Comparison of ENCODE assay signal across 22 mouse cellular contexts in genomic region chr2:59266428-59266827, GRCm38 (mm10).
A peak's percentile ranks its signal among the peaks of the same experiment; 100 is the strongest.
DNase-seq lines count a peak whose midpoint lies in the region; ATAC-seq lines count a peak whose summit lies in the region.
"Had no signal": no experiment of that assay in that cellular context is flagged by ENCODE, and none has a peak within 500 bp of the region (broad histone marks: within the 10 kb centered on the region; RNA-seq: fewer than 3 reads in every experiment).

No protein-coding gene starts in this region.

- no peaks in the 10 kb centered on the region for H3K9me3 ChIP-seq in heart, embryonic 14.5 days (ENCODE audit: control insufficient read depth, low read length)
- H3K9me3 ChIP-seq in heart, embryonic 11.5 days (replicated peaks; ENCODE audit: control insufficient read depth, low read length) = no peaks in the 10 kb centered on the region
- H3K9me3 ChIP-seq in embryonic facial prominence, embryonic 11.5 days (replicated peaks; ENCODE audit: control insufficient read depth, low read length) = no peaks in the 10 kb centered on the region
- no peaks in the 10 kb centered on the region for H3K9me3 ChIP-seq in limb, embryonic 10.5 days (replicated peaks)
- H3K9me3 ChIP-seq in kidney, embryonic 14.5 days (ENCODE audit: control insufficient read depth, low read length) = no peaks in the 10 kb centered on the region
- H3K9me3 ChIP-seq: forebrain, embryonic 13.5 days; hindbrain, embryonic 10.5 days had no signal

- no peaks in the 10 kb centered on the region for H3K36me3 ChIP-seq in heart, embryonic 14.5 days (ENCODE audit: control insufficient read depth, insufficient read depth, low read length)
- H3K36me3 ChIP-seq in heart, embryonic 11.5 days (ENCODE audit: control insufficient read depth, insufficient read depth, low read length) = no peaks in the 10 kb centered on the region
- no peaks in the 10 kb centered on the region for H3K36me3 ChIP-seq in embryonic facial prominence, embryonic 11.5 days (replicated peaks; ENCODE audit: control insufficient read depth, insufficient read depth, low read depth, low read length)
- H3K36me3 ChIP-seq in limb, embryonic 10.5 days = no peaks in the 10 kb centered on the region
- no peaks in the 10 kb centered on the region for H3K36me3 ChIP-seq in kidney, embryonic 14.5 days (ENCODE audit: control insufficient read depth, insufficient read depth, low read length)
- H3K36me3 ChIP-seq: hindbrain, embryonic 10.5 days had no signal

- H3K4me1 ChIP-seq in heart, embryonic 14.5 days (ENCODE audit: control insufficient read depth in 2 of 2, insufficient read depth in 2 of 2, low read length in 2 of 2) = peaks cover 13 to 36% of the 10 kb centered on the region in 2 experiments
- peaks cover 14% of the 10 kb centered on the region; the same call in 1 of the 2 replicates for H3K4me1 ChIP-seq in heart, embryonic 11.5 days (ENCODE audit: control insufficient read depth, insufficient read depth, low read length)
- H3K4me1 ChIP-seq in embryonic facial prominence, embryonic 11.5 days (ENCODE audit: control insufficient read depth, insufficient read depth, low read length) = no peaks in the 10 kb centered on the region; the same call in 1 of the 2 replicates
- H3K4me1 ChIP-seq in limb, embryonic 10.5 days = peaks cover 10% of the 10 kb centered on the region
- H3K4me1 ChIP-seq in kidney, embryonic 14.5 days (ENCODE audit: control insufficient read depth, insufficient read depth, low read length) = no peaks in the 10 kb centered on the region
- H3K4me1 ChIP-seq: forebrain, embryonic 13.5 days; hindbrain, embryonic 10.5 days had no signal

- peak overlapping the region; percentile 4 to 48; a peak in 3 of 4 replicates for H3K27ac ChIP-seq in heart, embryonic 14.5 days (replicated peaks in 1 of 2; ENCODE audit: control insufficient read depth in 1 of 2, insufficient read depth in 1 of 2, low read depth in 2 of 2, low read length in 2 of 2)
- no peak overlapping the region for H3K27ac ChIP-seq in heart, embryonic 11.5 days (ENCODE audit: low read depth, low read length)
- no peak overlapping the region for H3K27ac ChIP-seq in embryonic facial prominence, embryonic 11.5 days (replicated peaks; ENCODE audit: low read depth, low read length)
- no peak overlapping the region for H3K27ac ChIP-seq in limb, embryonic 10.5 days
- no peak overlapping the region for H3K27ac ChIP-seq in kidney, embryonic 14.5 days (ENCODE audit: low read depth, low read length)
- H3K27ac ChIP-seq: forebrain, embryonic 13.5 days; gastrocnemius, adult 2 months; hindbrain, embryonic 10.5 days; hindbrain, embryonic 14.5 days had no signal

- H3K4me2 ChIP-seq in heart, embryonic 14.5 days (ENCODE audit: low read length) = peak overlapping the region; percentile 46
- H3K4me2 ChIP-seq in heart, embryonic 11.5 days = no peak overlapping the region
- H3K4me2 ChIP-seq in embryonic facial prominence, embryonic 11.5 days (ENCODE audit: low read depth, low read length) = no peak overlapping the region
- H3K4me2 ChIP-seq in kidney, embryonic 14.5 days (replicated peaks; ENCODE audit: low read depth, low read length) = no peak overlapping the region
- H3K4me2 ChIP-seq: forebrain, embryonic 13.5 days; hindbrain, embryonic 14.5 days had no signal

- WGBS in heart, embryonic 14.5 days = 42% methylated on average over 14 of the region's 14 CpGs
- WGBS in heart, embryonic 11.5 days (ENCODE audit: insufficient replicate concordance) = 61% methylated on average over 14 of the region's 14 CpGs
- WGBS in embryonic facial prominence, embryonic 11.5 days = 73% methylated on average over 14 of the region's 14 CpGs
- 62% methylated on average over 14 of the region's 14 CpGs for WGBS in limb, embryonic 10.5 days
- 89% methylated on average over 14 of the region's 14 CpGs for WGBS in kidney, embryonic 14.5 days

- no peak overlapping the region for H3K9ac ChIP-seq in heart, embryonic 14.5 days (ENCODE audit: low read length)
- no peak overlapping the region for H3K9ac ChIP-seq in heart, embryonic 11.5 days (ENCODE audit: low read depth, low read length)
- no peak overlapping the region for H3K9ac ChIP-seq in embryonic facial prominence, embryonic 11.5 days (replicated peaks; ENCODE audit: low read length)
- no peak overlapping the region for H3K9ac ChIP-seq in kidney, embryonic 14.5 days (ENCODE audit: low read depth, low read length)
- H3K9ac ChIP-seq: forebrain, embryonic 13.5 days; forebrain, postnatal 0 days; hindbrain, embryonic 14.5 days had no signal

- H3K4me3 ChIP-seq in heart, embryonic 14.5 days (ENCODE audit: control insufficient read depth in 1 of 2, insufficient read depth in 1 of 2, low read depth in 1 of 2, low read length in 2 of 2) = no peak overlapping the region
- no peak overlapping the region for H3K4me3 ChIP-seq in heart, embryonic 11.5 days (ENCODE audit: low read depth, low read length)
- H3K4me3 ChIP-seq in embryonic facial prominence, embryonic 11.5 days (ENCODE audit: low read depth, low read length) = no peak overlapping the region
- peak overlapping the region; percentile 14; the same call in 1 of the 2 replicates for H3K4me3 ChIP-seq in limb, embryonic 10.5 days
- no peak overlapping the region for H3K4me3 ChIP-seq in kidney, embryonic 14.5 days (ENCODE audit: low read length)
- H3K4me3 ChIP-seq: forebrain, embryonic 13.5 days; gastrocnemius, adult 2 months; hindbrain, embryonic 10.5 days had no signal

- DNase-seq in ZHBTc4 (ENCODE audit: low read depth, low spot score) = peak; percentile 11
- DNase-seq in embryonic facial prominence, embryonic 11.5 days (ENCODE audit: low spot score) = peak; percentile 8
- peak; percentile 57 for DNase-seq in limb, embryonic 10.5 days (ENCODE audit: low spot score)
- DNase-seq in cerebellum, postnatal 14 days = no peak
- DNase-seq: adrenal gland, adult 2 months; adrenal gland, postnatal 25 days; cerebellum, adult 2 months; cerebellum, postnatal 10 days; embryo, embryonic 11 days; forebrain, postnatal 0 days; gastrocnemius, adult 2 months; gastrocnemius, postnatal 25 days; kidney, adult 2 months had no signal

- H3K27me3 ChIP-seq in heart, embryonic 14.5 days (ENCODE audit: control insufficient read depth, insufficient read depth, low read length) = no peaks in the 10 kb centered on the region
- H3K27me3 ChIP-seq in heart, embryonic 11.5 days (ENCODE audit: control insufficient read depth, insufficient read depth, low read length) = no peaks in the 10 kb centered on the region
- no peaks in the 10 kb centered on the region for H3K27me3 ChIP-seq in embryonic facial prominence, embryonic 11.5 days (ENCODE audit: control insufficient read depth, insufficient read depth, low read length)
- no peaks in the 10 kb centered on the region for H3K27me3 ChIP-seq in limb, embryonic 10.5 days (ENCODE audit: low read depth, poor library complexity, severe bottlenecking)
- H3K27me3 ChIP-seq in kidney, embryonic 14.5 days (ENCODE audit: control insufficient read depth, insufficient read depth, low read length) = no peaks in the 10 kb centered on the region
- H3K27me3 ChIP-seq: CH12.LX; forebrain, embryonic 13.5 days; Patski had no signal

- ATAC-seq in heart, embryonic 14.5 days (ENCODE audit: insufficient number of reproducible peaks, insufficient read depth, low FRiP score, low read depth) = no peak
- ATAC-seq in heart, embryonic 11.5 days (replicated peaks; ENCODE audit: insufficient number of reproducible peaks, low FRiP score, low TSS enrichment) = no peak
- no peak for ATAC-seq in embryonic facial prominence, embryonic 11.5 days (replicated peaks; ENCODE audit: insufficient number of reproducible peaks, low FRiP score, low TSS enrichment, low read depth)
- ATAC-seq in kidney, embryonic 14.5 days (ENCODE audit: low FRiP score, low TSS enrichment) = no peak
- ATAC-seq: forebrain, embryonic 13.5 days; forebrain, postnatal 0 days; intestine, embryonic 16.5 days; Patski had no signal

Comparison
In these comparisons a context has a peak if more than half of its experiments do, and no peak if none do; other contexts are left out.
1. H3K27ac ChIP-seq: peak in heart, embryonic 14.5 days (2 of 2); none in heart, embryonic 11.5 days (single experiment), embryonic facial prominence, embryonic 11.5 days (single experiment), limb, embryonic 10.5 days (single experiment) and kidney, embryonic 14.5 days (single experiment).
2. DNase-seq: peak in ZHBTc4 (single experiment), embryonic facial prominence, embryonic 11.5 days (single experiment) and limb, embryonic 10.5 days (single experiment); none in cerebellum, postnatal 14 days (0 of 2).